Mouse (Mus musculus) left cerebral cortex, postnatal 25 days (tissue): Measurements from ENCODE around the gene Phgr1. TPM values are rescaled to one million over a fixed set of nuclear protein-coding genes. Genes with fewer than 3 reads are reported as not detected.

Experiments
- DNase-seq, 2 experiments: peaks; one replicate each; pipeline ENCODE4 v3.0.0; 2022; ENCODE audit warnings: low spot score in 2 of 2, mixed read lengths in 1 of 2
- intact Hi-C: fragments of 180-260 bp; cut with DNase I; formaldehyde crosslinking; loops from one replicate; pipeline ENCODE4 v1.15.1; 2025
- total RNA-seq, 2 experiments: library from RNA; stranded (reverse); gene quantifications; 2 replicates each; pipeline ENCODE4 v1.2.3; 2021

Gene Phgr1
- total RNA-seq, 2 experiments from 2014 or later = not detected

GRCm38 (mm10) chr2:118774536-118774935, 2.0 kb downstream of the Phgr1 start:
- intact Hi-C loops = no loop called here
- no peak for DNase-seq

GRCm38 (mm10) chr2:118775396-118775795, 2.8 kb downstream of the Phgr1 start:
- intact Hi-C loops = no loop called here
- peak in 1 of 2 experiments; percentile 58 for DNase-seq

- peak; percentile 54 to 93 for DNase-seq
- intact Hi-C loops = no loop called here
Measured at GRCm38 (mm10) chr2:118775846-118776245, 3.3 kb downstream of the Phgr1 start.

- no peak for DNase-seq
- intact Hi-C loops = no loop called here
Measured at GRCm38 (mm10) chr2:118776295-118776694, 3.7 kb downstream of the Phgr1 start.

- no peak for DNase-seq
- intact Hi-C loops = loop anchor here (2.0 kb wide), 1 partner anchor 32 kb away; no protein-coding TSS in a partner anchor
Measured at GRCm38 (mm10) chr2:118778418-118778817, 5.8 kb downstream of the Phgr1 start.

GRCm38 (mm10) chr2:118779065-118779464, 6.5 kb downstream of the Phgr1 start:
- DNase-seq = no peak
- intact Hi-C loops = loop anchor here (1.0 to 2.0 kb wide), 2 partner anchors 32 to 38 kb away; no protein-coding TSS in a partner anchor

- intact Hi-C loops = loop anchor here (1.0 to 2.0 kb wide), 2 partner anchors 33 to 38 kb away; no protein-coding TSS in a partner anchor
- peak; percentile 95 to 98 for DNase-seq
Measured at GRCm38 (mm10) chr2:118779504-118780480, 7.2 kb downstream of the Phgr1 start, which contains the start of gene Disp2. Gene Disp2, plus strand, starts transcription at chr2:118779719.

GRCm38 (mm10) chr2:118781115-118781514, 8.5 kb downstream of the Phgr1 start:
- intact Hi-C loops = no loop called here
- DNase-seq = no peak

- intact Hi-C loops = no loop called here
- DNase-seq = no peak
Measured at GRCm38 (mm10) chr2:118782303-118782702, 9.7 kb downstream of the Phgr1 start.

- DNase-seq = no peak
- intact Hi-C loops = no loop called here
Measured at GRCm38 (mm10) chr2:118783093-118783492, 10.5 kb downstream of the Phgr1 start.

GRCm38 (mm10) chr2:118783663-118784062, 11.1 kb downstream of the Phgr1 start:
- intact Hi-C loops = no loop called here

GRCm38 (mm10) chr2:118786525-118786924, 14.0 kb downstream of the Phgr1 start:
- intact Hi-C loops = no loop called here
- no peak for DNase-seq

More at GRCm38 (mm10) chr2:118783663-118784062, 11.1 kb downstream of the Phgr1 start:
- DNase-seq = no peak

- intact Hi-C loops = no loop called here
Measured at GRCm38 (mm10) chr2:118789501-118789900, 16.9 kb downstream of the Phgr1 start.

GRCm38 (mm10) chr2:118790221-118790550, 17.6 kb downstream of the Phgr1 start:
- intact Hi-C loops = loop anchor here (1.0 kb wide), 1 partner anchor 93 kb away; no protein-coding TSS in a partner anchor
- no peak for DNase-seq

More at GRCm38 (mm10) chr2:118789501-118789900, 16.9 kb downstream of the Phgr1 start:
- DNase-seq = no peak

- DNase-seq = peak; percentile 60 to 62
- intact Hi-C loops = loop anchor here (1.0 kb wide), 1 partner anchor 92 kb away; no protein-coding TSS in a partner anchor
Measured at GRCm38 (mm10) chr2:118790551-118791525, 18.3 kb downstream of the Phgr1 start.

GRCm38 (mm10) chr2:118791591-118792258, 19.2 kb downstream of the Phgr1 start:
- intact Hi-C loops = no loop called here
- no peak for DNase-seq

GRCm38 (mm10) chr2:118792259-118792613, 19.7 kb downstream of the Phgr1 start:
- intact Hi-C loops = no loop called here
- no peak for DNase-seq

GRCm38 (mm10) chr2:118793636-118794035, 21.1 kb downstream of the Phgr1 start:
- DNase-seq = no peak
- intact Hi-C loops = no loop called here

- intact Hi-C loops = no loop called here
- no peak for DNase-seq
Measured at GRCm38 (mm10) chr2:118802542-118803118, 30.1 kb downstream of the Phgr1 start.
